Mouse (Mus musculus): ENCODE results near the gene Tmem183a. TPM values are rescaled to one million over a fixed set of nuclear protein-coding genes. Genes with fewer than 3 reads are reported as not detected.
A peak's percentile ranks its signal among the peaks of the same experiment; 100 is the strongest.

Gene Tmem183a
- total RNA-seq (2014; rRNA removed) (152 and 153 TPM in 2 replicates), polyA plus RNA-seq (2012; rRNA removed) (130 and 152 TPM in 2 replicates)

DNA sequence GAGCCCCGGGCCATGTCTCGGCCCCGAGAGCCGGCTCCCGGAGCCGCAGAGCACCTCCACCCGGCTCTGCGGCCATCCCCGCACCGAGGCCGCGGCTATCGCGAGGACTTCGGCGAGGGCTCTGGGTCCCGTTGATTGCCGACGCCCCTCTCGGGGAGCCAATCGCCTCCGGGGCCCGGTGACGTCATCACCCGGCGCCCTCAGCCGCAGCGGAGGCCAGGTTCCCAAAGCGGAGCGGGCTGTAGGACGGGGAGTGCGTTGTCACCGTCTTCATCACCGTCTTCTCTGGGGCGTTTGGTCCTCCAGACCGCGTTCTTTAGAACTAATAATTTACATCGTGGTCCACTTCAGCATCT lies at the start of gene Tmem183a:
Tmem183a (minus strand) TSS at position 123 of the 356 bp plus-strand sequence.
- Histone ChIP-seq H3K27me3 (ENCODE audit: control insufficient read depth, insufficient read depth, low read length) (no peaks in the 10 kb centered on the region), H3K9ac (ENCODE audit: low read depth, low read length) (peak within 1 kb of the TSS; percentile 89), H3K4me1 (ENCODE audit: control insufficient read depth, insufficient read depth, low read length) (peaks cover 14% of the 10 kb centered on the region), H3K4me3 (ENCODE audit: insufficient read depth, low read depth, low read length) (peak within 1 kb of the TSS; percentile 85), H3K79me2 (ENCODE audit: control insufficient read depth, insufficient read depth, low read length) (peaks cover 8% of the 10 kb centered on the region; the same call in 1 of the 2 replicates), H3K36me3 (ENCODE audit: control insufficient read depth, insufficient read depth, low read length) (peaks cover 18% of the 10 kb centered on the region), H3K27ac (replicated peaks; ENCODE audit: insufficient read depth, low read depth, low read length) (peak within 1 kb of the TSS; percentile 96)
- 0% methylated on average over 38 of the region's 38 CpGs for WGBS
- peak; percentile 78 for DNase-seq (ENCODE audit: extremely low read depth, low read depth, low spot score)
- TF ChIP-seq POLR2A (IDR thresholded peaks at IDR 0.05; ENCODE audit: extremely low read depth, insufficient read depth, low read length) (peak; percentile 89), CTCF (IDR thresholded peaks at IDR 0.05; ENCODE audit: low read depth, low read length) (no peak)

DNA sequence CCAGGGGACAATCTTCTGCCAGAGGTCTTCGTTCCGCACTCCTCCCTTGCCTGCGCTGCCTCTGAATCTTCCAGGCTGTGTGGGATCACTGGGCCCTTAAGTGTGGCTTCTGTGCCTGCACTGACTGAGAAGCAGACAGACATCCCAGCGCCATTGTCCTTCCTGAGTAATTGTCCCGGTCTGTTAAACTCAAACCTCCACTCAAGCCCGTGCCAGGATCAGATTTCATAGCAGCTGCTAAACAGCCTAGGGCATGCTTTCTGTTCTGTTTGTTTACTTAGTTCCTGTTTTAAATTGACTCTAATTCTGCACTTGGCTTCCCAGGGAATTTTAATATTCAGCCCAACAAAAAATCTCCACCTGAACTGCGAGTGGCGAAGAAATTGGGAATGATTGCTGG lies 46.3 kb upstream of the Tmem183a start:
- Histone ChIP-seq H3K27me3 (ENCODE audit: control insufficient read depth, insufficient read depth, low read length) (no peaks in the 10 kb centered on the region), H3K4me3 (ENCODE audit: insufficient read depth, low read depth, low read length) (no peak overlapping the region), H3K4me1 (ENCODE audit: control insufficient read depth, insufficient read depth, low read length) (peaks cover 6% of the 10 kb centered on the region; the same call in 1 of the 2 replicates), H3K79me2 (ENCODE audit: control insufficient read depth, insufficient read depth, low read length) (no peaks in the 10 kb centered on the region), H3K9ac (ENCODE audit: low read depth, low read length) (no peak overlapping the region), H3K36me3 (ENCODE audit: control insufficient read depth, insufficient read depth, low read length) (peaks cover 4% of the 10 kb centered on the region; the same call in 1 of the 2 replicates), H3K27ac (replicated peaks; ENCODE audit: insufficient read depth, low read depth, low read length) (no peak overlapping the region)
- DNase-seq (ENCODE audit: extremely low read depth, low read depth, low spot score) = no peak
- TF ChIP-seq CTCF (IDR thresholded peaks at IDR 0.05; ENCODE audit: low read depth, low read length) = no peak
- TF ChIP-seq POLR2A (IDR thresholded peaks at IDR 0.05; ENCODE audit: extremely low read depth, insufficient read depth, low read length) = no peak
- 93% methylated on average over 8 of the region's 8 CpGs for WGBS

DNA sequence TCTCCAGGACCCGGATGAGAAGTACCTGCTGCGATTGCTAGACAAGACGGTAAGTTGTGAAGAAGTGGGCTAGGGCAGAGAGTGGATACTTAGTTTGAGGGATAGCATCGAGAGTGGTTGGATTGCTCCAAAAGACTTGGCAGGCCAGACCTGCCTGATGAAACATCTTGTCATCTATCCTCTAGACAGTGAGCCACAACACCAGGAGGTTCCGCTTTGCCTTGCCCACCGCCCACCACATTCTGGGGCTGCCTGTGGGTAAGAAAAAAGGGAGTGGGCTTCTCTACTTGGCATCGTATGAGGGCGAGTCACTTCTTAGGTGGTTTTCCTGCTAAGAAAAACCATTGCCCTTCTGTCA lies 44.6 kb upstream of the Tmem183a start:
- no peak for TF ChIP-seq CTCF (IDR thresholded peaks at IDR 0.05; ENCODE audit: low read depth, low read length)
- no peak for TF ChIP-seq POLR2A (IDR thresholded peaks at IDR 0.05; ENCODE audit: extremely low read depth, insufficient read depth, low read length)
- Histone ChIP-seq H3K9ac (ENCODE audit: low read depth, low read length) (peak overlapping the region; percentile 70), H3K4me3 (ENCODE audit: insufficient read depth, low read depth, low read length) (peak overlapping the region; percentile 79), H3K4me1 (ENCODE audit: control insufficient read depth, insufficient read depth, low read length) (peaks cover 6% of the 10 kb centered on the region; the same call in 1 of the 2 replicates), H3K27me3 (ENCODE audit: control insufficient read depth, insufficient read depth, low read length) (no peaks in the 10 kb centered on the region), H3K79me2 (ENCODE audit: control insufficient read depth, insufficient read depth, low read length) (no peaks in the 10 kb centered on the region), H3K27ac (replicated peaks; ENCODE audit: insufficient read depth, low read depth, low read length) (no peak overlapping the region), H3K36me3 (ENCODE audit: control insufficient read depth, insufficient read depth, low read length) (peaks cover 4% of the 10 kb centered on the region; the same call in 1 of the 2 replicates)
- no peak for DNase-seq (ENCODE audit: extremely low read depth, low read depth, low spot score)
- 30% methylated on average over 8 of the region's 8 CpGs for WGBS

DNA sequence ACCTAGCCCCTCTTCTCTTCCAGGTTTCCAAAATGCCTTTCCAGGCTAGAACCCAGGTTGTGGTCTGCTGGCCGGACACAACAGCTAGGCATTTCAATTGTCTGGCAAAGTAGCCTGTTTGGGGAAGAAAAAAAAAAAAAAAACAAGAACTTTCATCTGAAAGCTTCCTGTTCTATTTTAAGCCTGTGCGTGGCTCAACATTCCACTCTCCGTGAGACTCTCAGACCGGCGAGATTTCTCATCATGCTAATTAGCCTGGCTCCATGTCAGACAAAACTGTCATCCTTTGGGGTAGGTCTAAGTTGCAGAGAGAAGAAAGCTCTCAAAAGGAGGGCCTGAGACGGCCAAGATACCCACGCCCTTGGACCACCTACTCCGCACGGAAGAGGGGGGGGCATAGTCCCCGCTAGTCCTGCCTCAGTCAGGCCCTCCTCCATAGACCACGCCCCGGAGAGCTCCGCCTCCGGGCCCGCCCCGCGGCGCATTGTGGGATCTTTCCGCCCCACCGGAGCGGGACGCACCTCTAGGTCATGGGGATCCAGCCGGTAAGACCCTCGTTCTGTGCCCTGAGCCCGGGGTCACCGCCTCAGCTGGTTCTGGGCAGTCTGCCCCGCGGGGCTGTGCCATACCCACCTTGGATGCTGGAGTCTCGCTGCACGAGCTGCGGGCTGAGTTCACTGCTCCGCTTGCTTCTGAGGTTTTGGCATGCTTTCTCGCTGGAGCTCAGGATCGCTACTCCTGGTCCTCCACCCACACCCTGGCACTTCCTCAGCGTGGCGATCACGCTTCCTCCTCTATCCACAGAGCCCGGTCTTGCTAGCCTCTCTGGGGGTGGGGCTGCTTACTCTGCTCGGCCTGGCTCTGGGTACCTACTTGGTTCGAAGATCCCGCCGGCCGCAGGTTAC lies 44.0 kb upstream of the Tmem183a start, which contains the start of gene Cyb5r1:
Cyb5r1 (plus strand) TSS at position 51 of the 905 bp plus-strand sequence.
- peaks cover 6% of the 10 kb centered on the region; the same call in 1 of the 2 replicates for H3K4me1 ChIP-seq (ENCODE audit: control insufficient read depth, insufficient read depth, low read length)
- H3K27ac ChIP-seq (replicated peaks; ENCODE audit: insufficient read depth, low read depth, low read length) = peak within 1 kb of the TSS; percentile 21; the same call in 1 of the 2 replicates
- H3K27me3 ChIP-seq (ENCODE audit: control insufficient read depth, insufficient read depth, low read length) = no peaks in the 10 kb centered on the region
- peak; percentile 58 for DNase-seq (ENCODE audit: extremely low read depth, low read depth, low spot score)
- TF ChIP-seq CTCF (IDR thresholded peaks at IDR 0.05; ENCODE audit: low read depth, low read length) = no peak
- TF ChIP-seq POLR2A (IDR thresholded peaks at IDR 0.05; ENCODE audit: extremely low read depth, insufficient read depth, low read length) = 0 out of 2 replicates have a peak, but pooled peaks have one; percentile 27
- H3K4me3 ChIP-seq (ENCODE audit: insufficient read depth, low read depth, low read length) = peak within 1 kb of the TSS; percentile 79
- no peaks in the 10 kb centered on the region for H3K79me2 ChIP-seq (ENCODE audit: control insufficient read depth, insufficient read depth, low read length)
- H3K36me3 ChIP-seq (ENCODE audit: control insufficient read depth, insufficient read depth, low read length) = peaks cover 4% of the 10 kb centered on the region; the same call in 1 of the 2 replicates
- H3K9ac ChIP-seq (ENCODE audit: low read depth, low read length) = peak within 1 kb of the TSS; percentile 70
- under 1% methylated on average over 43 of the region's 43 CpGs for WGBS

DNA sequence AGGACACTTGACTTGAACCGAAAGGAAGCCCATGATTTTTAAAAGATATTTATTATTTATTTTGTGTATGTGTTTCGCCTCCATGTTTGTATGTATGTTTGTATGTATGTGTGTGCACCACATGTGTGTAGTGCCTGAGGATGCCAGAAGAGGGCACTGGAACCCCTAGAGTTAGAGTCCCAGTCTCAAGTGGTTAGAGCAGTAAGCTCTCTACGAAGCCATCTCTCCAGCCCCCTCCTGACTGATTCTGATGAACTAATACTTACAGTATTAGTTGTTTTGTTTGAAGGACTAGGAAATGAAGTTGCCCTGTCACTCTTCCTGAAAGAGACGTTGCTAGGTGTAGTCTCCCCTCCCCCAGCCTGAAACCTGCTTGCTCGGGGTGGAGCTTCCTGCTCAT lies 38.0 kb upstream of the Tmem183a start:
- Histone ChIP-seq H3K4me3 (ENCODE audit: insufficient read depth, low read depth, low read length) (no peak overlapping the region), H3K27me3 (ENCODE audit: control insufficient read depth, insufficient read depth, low read length) (no peaks in the 10 kb centered on the region), H3K27ac (replicated peaks; ENCODE audit: insufficient read depth, low read depth, low read length) (no peak overlapping the region), H3K36me3 (ENCODE audit: control insufficient read depth, insufficient read depth, low read length) (no peaks in the 10 kb centered on the region), H3K9ac (ENCODE audit: low read depth, low read length) (no peak overlapping the region), H3K4me1 (ENCODE audit: control insufficient read depth, insufficient read depth, low read length) (no peaks in the 10 kb centered on the region), H3K79me2 (ENCODE audit: control insufficient read depth, insufficient read depth, low read length) (no peaks in the 10 kb centered on the region)
- DNase-seq (ENCODE audit: extremely low read depth, low read depth, low spot score) = no peak
- 76% methylated on average over 5 of the region's 5 CpGs for WGBS
- TF ChIP-seq POLR2A (IDR thresholded peaks at IDR 0.05; ENCODE audit: extremely low read depth, insufficient read depth, low read length) (no peak), CTCF (IDR thresholded peaks at IDR 0.05; ENCODE audit: low read depth, low read length) (no peak)
